Mouse (Mus musculus) erythroblast, embryonic 14.5 days (primary cell): Measurements from ENCODE around the gene Cbl.

Source experiments
- GATA1 ChIP-seq: IDR thresholded peaks from 2 replicates; pipeline ENCODE4 v1.6.1; 2012; ENCODE audit warnings: low read length, inconsistent platforms, mixed read lengths
- TAL1 ChIP-seq: IDR thresholded peaks from 3 replicates; pipeline ENCODE4 v1.6.1; 2012; ENCODE audit warnings: low read length, inconsistent platforms, mixed read lengths

GRCm38 (mm10) chr9:44256213-44256612, 22.4 kb upstream of the Cbl start:
- TF ChIP-seq TAL1 (no peak), GATA1 (no peak)
